Mouse (Mus musculus) spleen, adult 2 months (tissue): Measurements from ENCODE around the gene Lsm14b.

ENCODE experiments used
- CTCF ChIP-seq: fragments of 200-500 bp; IDR thresholded peaks from 2 replicates; pipeline ENCODE4 v1.5.1; 2011; ENCODE audit warnings: mild to moderate bottlenecking, inconsistent platforms; ENCODE audit not compliant: insufficient read depth, insufficient read length, insufficient replicate concordance; ENCODE audit errors: extremely low read depth
- POLR2A ChIP-seq: fragments of 200-500 bp; IDR thresholded peaks from 2 replicates; pipeline ENCODE4 v1.6.1; 2011; ENCODE audit warnings: low read depth, low read length, inconsistent platforms

- no peak for TF ChIP-seq POLR2A
- TF ChIP-seq CTCF: no peak
Measured at GRCm38 (mm10) chr2:179985695-179986094, 39.1 kb upstream of the Lsm14b start.
